Mouse (Mus musculus): ENCODE data around the gene B4galnt3.

DNA sequence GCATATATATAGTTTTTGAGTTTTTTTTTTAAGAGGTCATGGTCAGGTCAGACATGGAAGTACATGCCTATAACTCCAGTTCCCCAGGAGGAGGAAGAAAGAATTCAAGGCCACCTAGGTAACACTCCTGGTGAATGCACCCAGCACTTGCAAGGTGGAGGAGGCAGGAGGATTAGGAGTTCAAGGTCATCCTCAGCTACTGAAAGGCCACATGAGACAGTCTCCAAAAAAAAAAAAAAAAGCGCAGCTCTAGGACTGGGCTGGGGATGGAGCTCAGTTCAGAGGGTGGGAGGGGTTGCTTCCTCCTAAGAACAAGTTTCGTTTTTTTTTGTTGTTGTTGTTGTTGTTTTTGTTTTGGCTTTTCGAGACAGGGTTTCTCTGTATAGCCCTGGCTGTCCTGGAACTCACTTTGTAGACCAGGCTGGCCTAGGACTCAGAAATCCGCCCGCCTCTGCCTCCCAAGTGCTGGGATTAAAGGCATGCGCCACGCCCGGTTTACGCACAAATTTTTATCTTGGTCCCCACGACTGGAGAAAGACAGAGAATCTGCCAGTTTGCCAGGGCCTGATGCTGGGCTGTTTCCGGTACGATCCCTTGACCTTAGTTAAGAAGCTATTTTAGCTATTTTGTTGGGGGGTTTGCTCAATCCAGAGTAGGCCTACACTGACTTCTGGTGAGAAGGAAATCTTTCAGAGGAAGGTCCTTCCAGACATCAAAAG is 109.2 kb downstream of the B4galnt3 start:
- TF ChIP-seq CTCF (IDR thresholded peaks at IDR 0.05; ENCODE audit: low read depth) (no peak), EP300 (IDR thresholded peaks at IDR 0.05; ENCODE audit: low read depth) (no peak)
